Mouse (Mus musculus) NIH3T3 (cell line): ENCODE data around the gene Tmbim1.
"Not testable (repeated sequence)": the region's sequence is repeated elsewhere in the genome, so short reads cannot be mapped to it uniquely, and the experiment has no call there.

Experiments
- DNase-seq: peaks from one replicate; pipeline ENCODE4 v3.0.0-alpha.2; 2012; ENCODE audit warnings: low read depth

Gene Tmbim1

DNA sequence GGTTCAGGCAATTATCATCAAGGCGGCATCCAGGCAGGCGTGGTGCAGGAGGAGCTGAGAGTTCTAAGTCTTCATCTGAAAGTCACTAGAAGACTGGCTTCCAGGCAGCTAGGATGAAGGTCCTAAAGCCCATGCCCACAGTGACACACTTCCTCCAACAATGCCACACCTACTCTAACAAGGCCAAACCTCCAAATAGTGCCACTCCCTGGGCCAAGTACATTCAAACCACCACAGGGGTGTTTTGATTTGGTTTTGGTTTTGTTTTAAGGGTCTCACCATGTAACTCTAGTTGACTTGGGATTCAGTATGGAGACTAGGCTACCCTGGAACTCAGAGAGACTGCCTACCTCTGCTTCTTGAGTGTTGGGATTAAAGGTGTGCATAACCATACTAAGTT lies at the start of gene Tmbim1:
Gene Tmbim1 (minus strand): TSS at position 101 of the 400 bp plus-strand sequence.
- DNase-seq: no peak

GRCm38 (mm10) chr1:74353453-74354229 lies 48.2 kb upstream of the Tmbim1 start:
- DNase-seq: no peak

GRCm38 (mm10) chr1:74352532-74353096 lies 47.2 kb upstream of the Tmbim1 start:
- peak; percentile 78 for DNase-seq

DNA sequence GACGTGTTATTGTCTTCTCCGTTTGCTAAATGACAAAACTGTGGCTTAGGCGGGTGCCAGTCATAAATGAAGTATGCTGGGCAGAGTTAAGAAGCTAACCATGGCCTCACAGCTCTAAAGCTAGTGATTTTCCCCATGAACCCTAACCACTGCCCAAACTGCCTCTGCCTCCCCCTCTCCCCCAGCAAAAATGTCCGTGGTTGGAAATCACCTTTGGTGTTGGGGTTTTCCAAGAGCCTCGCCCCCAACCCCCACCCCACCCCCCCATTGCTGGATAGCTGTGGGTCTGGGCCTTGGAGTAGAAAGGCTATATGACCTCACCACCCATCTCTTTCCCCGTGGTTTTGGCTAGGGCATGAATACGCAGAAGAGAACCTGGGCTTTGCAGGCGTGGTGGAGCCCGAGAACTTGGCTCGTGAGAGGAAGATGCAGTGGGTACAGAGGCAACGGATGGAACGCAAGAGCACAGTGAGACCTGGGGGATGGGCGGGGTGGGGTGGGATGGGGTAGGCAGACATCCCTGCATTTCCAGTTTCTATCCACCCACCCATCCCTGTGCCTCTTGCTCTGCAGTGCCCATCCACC lies 45.9 kb upstream of the Tmbim1 start:
- no peak for DNase-seq

DNA sequence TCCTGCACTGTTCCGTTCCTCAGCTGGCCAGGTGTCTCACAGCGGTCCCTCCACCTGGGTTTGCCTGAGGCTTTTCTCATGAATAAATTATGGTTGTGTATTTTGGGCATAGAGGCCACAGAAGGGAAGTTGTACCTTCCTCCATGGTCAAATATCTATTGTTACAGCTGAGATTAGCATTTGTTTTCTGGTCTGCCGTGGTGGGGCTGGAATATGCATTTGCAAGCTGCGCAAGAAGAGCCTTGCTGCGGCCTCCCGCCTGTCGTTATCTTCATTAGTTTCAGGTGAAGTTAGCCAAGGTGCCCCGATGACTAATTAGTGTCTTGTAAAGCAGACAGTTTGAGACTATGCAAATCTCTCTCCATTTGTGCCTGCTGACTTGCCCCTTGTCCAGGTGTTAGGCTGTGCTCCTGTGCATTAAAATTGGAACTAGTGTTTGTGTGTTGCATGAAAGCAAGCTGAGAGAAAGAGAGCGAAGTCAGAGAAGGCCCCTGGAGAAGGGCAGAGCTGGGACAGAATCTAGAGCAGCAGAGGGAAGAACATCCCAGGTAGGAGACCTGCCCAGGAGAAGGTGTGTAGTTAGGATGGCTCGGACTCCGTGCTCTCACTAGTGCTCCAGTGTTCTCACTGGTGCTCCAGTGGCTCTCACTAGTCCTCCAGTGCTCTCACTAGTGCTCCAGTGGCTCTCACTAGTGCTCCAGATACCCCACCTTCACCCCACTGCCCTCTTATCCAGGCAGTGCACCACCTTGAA lies 38.9 kb upstream of the Tmbim1 start:
- DNase-seq: no peak

DNA sequence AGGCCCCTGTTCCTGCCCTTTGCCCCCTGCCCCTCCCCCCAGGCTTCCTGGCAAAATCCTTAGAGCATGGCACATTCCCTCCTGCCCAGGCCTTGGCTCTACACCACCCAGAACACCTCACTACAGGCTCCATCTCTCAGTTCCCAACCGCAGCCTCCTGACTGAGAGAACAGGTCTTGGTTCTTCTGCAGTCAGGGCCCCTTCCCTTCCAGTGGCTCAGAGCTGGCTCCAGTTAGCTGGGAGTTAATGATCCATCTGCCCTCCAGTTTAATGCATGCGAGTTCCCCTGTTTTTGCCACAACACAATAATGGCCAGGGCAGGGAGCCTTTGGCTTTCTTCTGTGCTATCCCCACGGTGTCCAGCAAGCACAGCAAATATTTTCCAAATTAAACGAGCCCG lies 37.7 kb upstream of the Tmbim1 start:
- no peak for DNase-seq

GRCm38 (mm10) chr1:74342308-74342707 lies 36.9 kb upstream of the Tmbim1 start:
- no peak for DNase-seq

- no peak for DNase-seq
Measured at GRCm38 (mm10) chr1:74341898-74342297, 36.5 kb upstream of the Tmbim1 start.

- DNase-seq: not testable (repeated sequence)
Measured at GRCm38 (mm10) chr1:74340992-74341391, 35.6 kb upstream of the Tmbim1 start.

GRCm38 (mm10) chr1:74340361-74340764 lies 34.9 kb upstream of the Tmbim1 start:
- no peak for DNase-seq

- DNase-seq: no peak
Measured at GRCm38 (mm10) chr1:74339917-74340316, 34.5 kb upstream of the Tmbim1 start.

DNA sequence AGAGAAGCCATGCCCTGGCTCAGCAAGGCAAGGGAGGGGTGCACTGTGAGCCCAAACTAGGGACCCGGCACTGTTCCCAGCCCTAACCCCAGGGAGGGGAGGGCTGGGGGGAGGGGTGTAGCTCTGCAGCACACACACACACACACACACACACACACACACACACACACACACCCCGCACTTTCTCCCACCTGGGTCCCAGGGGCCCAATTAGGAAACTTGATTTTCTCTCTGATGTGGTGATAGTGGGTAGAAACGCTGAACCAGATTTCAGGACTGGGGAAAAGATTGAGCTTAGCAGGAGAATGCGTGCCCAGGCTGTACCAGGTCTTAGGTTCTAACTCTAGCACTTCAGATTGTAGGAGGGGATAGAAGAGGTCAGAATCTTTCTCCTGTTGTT lies 33.2 kb upstream of the Tmbim1 start:
- no peak for DNase-seq

DNA sequence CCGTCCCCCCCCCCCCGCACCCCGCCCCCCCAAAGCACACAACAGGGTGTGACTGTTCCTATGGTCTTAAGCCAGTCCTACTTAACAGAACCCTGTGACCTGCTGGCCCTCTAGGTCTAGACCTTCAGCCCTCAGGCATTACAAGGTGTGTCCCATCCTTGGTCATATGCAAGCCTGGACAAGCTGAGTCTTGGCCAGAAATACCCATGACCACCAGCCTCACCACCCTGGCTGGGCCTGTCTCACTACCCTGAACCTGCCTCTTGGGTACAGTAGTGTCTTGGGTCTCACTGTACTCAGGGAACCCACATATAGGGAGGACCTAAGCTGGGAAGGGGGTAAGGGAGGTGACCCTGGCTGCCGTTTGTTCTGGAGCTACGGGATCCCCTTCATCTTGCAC lies 32.6 kb upstream of the Tmbim1 start:
- no peak for DNase-seq

DNA sequence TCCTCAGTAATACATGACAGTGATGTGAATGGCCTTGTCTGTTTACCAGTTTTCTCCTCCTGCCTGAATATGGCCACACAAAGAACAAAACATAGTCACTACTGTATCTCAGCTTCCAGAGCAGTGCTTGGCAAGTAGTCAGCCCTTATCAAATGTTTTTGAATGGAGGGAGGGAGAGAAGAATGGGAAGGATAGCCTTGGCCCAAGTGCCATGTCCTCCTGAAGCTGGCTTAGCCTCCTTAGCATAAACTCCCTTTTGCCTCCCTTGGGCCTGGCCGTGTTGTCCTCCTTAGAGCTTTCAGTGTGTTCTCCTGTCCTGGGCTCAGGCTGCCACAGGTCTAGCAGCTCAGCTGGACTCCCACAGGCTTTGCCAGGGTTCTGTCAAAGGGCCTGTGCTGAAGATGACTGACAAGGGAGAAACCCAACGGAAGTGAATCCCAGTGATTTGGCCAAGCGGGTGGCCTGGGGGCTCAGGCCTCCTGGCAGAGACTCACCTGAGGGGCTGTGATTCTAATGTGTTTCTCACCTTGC lies 31.9 kb upstream of the Tmbim1 start:
- no peak for DNase-seq

GRCm38 (mm10) chr1:74335436-74336170 lies 30.2 kb upstream of the Tmbim1 start:
- DNase-seq: no peak

- no peak for DNase-seq
Measured at GRCm38 (mm10) chr1:74335033-74335432, 29.6 kb upstream of the Tmbim1 start.

GRCm38 (mm10) chr1:74334607-74335006 lies 29.2 kb upstream of the Tmbim1 start:
- no peak for DNase-seq

GRCm38 (mm10) chr1:74332930-74333329 lies 27.5 kb upstream of the Tmbim1 start:
- DNase-seq: no peak

GRCm38 (mm10) chr1:74332241-74332763 lies 26.9 kb upstream of the Tmbim1 start:
- DNase-seq: peak; percentile 95

GRCm38 (mm10) chr1:74331046-74331681 lies 25.7 kb upstream of the Tmbim1 start:
- no peak for DNase-seq

GRCm38 (mm10) chr1:74329899-74330431 lies 24.5 kb upstream of the Tmbim1 start:
- DNase-seq: no peak
